Mouse (Mus musculus) liver, adult 2 months (tissue): ENCODE results near the gene Ctdsp2.

Experiments used
- CTCF ChIP-seq: fragments of 200-500 bp; IDR thresholded peaks from 2 replicates; pipeline ENCODE4 v1.5.1; 2011; ENCODE audit warnings: low read depth, low read length, control low read depth
- POLR2A ChIP-seq: fragments of 200-500 bp; IDR thresholded peaks from 2 replicates; pipeline ENCODE4 v1.6.1; 2011; ENCODE audit warnings: low read length, control low read depth; ENCODE audit not compliant: insufficient read depth; ENCODE audit errors: extremely low read depth

DNA sequence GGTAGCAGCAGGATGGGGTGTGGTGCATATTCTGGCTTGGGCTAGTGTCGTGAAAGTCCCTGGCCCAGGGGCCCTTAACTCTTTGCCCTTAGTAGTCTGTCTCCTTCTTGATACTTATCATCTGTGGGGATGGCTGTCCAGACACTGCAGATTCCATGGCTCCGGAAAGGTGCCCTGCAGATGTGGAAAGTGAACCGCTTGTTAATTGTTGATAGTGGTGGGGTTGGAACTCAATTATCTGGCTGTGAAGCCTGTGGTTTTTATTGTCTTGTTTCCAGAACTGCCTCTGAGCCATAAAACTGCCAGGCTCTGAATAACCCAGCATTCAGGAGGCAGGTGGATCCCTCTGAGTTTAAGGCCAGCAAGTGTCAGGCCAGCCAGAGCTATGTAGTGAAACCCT is 13.2 kb downstream of the Ctdsp2 start:
- TF ChIP-seq CTCF: no peak
- no peak for TF ChIP-seq POLR2A
